Mouse (Mus musculus): ENCODE measurements around the gene Lrrc2.
A peak's percentile ranks its signal among the peaks of the same experiment; 100 is the strongest.

Gene Lrrc2

DNA sequence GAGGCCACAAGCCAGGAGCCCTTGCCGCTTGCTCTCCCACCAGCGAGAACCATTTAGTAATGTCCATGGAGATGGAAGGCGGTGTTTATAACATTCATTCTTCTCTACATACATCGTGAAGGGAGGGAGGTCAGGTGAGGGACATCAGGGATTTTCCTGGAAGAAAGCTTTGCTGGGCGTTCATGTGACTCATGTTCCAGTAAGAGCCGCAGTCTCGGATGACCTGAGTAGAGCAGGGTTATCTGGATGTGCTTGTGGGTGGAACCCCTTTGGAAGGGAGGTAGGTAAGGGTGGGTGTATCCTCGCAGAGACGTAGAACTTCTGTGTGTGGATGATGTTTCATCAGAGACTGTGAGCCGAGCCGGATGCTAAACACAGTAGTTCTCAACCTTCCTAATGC lies at the start of gene Lrrc2:
Lrrc2 (plus strand) TSS at position 149 of the 400 bp plus-strand sequence.
- DNase-seq = no peak

DNA sequence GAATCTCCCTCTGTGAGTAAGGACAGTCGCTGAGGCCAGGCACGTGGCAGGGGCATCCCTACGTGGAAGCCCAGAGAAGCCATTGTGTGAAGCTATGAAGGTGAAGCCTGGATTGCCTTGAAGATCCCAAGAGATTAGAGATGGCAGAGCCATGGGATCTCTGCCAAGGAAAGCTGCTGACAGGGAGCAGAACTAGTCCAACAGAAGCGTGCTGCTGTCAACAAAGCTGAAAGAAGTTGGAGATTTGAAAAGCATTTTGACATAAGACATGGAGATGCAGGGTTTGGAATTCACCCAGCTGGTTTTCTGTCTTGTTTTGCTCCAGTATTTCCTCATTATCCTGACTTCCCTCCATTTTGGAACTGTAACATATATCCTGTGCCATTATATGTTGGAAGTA lies 49.1 kb upstream of the Lrrc2 start:
- no peak for DNase-seq

DNA sequence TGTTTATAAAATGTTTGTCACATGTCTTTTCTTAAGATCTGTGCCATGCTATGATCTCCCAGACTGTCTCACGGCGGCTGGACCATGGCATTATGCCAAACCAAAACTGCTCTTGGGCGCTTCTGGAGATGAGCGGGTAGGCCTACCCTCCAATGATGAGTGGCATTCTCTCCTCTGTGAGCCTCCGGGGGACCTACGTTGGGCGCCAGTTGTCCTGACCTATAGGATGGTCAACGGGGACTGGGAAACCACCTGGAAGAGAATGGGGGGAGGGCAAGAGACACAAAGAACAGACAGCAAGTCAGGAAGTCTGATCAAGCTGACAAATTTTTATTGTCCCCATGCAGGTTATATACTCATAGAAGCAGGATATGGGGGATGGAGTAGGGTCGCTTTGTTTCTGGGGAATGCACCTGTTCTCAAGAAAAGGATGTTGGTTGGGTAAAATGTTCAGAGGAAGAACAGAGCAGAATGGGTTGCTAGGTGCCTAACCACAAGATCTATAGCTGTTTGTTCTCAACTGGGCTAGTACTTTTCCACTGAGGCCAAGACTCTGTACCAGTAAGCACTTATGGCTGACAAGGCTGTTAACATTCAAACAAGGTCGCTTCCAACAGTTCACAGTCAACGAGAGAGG lies 44.0 kb upstream of the Lrrc2 start:
- DNase-seq = no peak

DNA sequence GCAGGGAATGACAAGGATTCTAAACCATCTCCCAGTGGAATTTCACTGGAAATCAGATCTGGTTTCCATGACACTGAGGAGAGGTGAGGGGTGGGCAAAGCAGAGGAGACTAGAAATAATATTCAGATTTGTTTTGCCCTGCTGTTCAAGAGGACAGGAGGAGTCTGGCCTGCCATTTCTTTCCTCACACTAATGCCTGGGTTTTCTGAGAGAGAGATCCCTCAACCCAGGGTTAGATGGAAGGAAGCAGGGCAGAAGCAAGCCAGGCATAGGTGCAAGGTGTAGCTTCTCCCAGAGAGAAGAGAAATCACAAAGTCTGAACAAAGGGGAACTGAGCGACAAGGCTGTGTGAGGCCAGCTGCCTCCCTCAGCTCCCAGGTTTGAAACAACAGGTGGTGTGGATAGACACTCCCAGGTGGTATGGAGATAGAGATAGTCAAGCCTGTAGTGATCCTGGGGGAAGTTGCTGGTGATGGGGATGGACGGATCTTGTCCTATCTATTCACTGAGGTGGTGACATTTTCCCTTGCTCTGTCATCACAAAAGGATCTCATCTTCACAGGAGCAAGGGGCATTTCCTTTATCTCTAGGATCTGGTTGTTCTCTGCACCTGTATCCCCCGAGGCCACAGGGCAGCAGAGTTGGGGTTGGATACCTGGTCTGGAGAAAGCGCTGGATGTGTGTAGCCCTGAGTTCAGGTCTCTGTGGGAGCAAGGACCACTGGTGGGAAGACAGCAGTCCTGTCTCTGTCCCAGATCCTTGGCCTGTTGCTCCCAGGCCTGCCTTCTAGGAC lies 43.3 kb upstream of the Lrrc2 start:
- DNase-seq = no peak

DNA sequence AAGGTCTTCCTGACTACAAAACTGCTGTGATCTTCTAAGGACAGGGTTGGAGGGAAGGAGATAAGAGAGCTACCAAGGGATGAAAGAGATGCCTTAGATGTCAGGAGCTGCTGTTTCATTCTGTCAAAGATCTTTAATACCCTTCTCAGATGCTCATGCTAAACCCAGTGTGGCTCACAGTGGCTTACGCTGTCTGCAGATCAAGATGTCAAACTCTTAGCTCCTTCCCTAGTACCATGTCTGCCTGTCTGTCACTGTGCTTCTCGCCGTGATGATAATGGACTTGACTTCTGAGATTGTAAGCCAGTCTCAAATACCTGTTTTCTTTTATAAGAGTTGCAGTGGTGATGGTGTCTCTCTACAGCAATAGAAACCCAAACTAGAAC lies 42.7 kb upstream of the Lrrc2 start:
- no peak for DNase-seq

DNA sequence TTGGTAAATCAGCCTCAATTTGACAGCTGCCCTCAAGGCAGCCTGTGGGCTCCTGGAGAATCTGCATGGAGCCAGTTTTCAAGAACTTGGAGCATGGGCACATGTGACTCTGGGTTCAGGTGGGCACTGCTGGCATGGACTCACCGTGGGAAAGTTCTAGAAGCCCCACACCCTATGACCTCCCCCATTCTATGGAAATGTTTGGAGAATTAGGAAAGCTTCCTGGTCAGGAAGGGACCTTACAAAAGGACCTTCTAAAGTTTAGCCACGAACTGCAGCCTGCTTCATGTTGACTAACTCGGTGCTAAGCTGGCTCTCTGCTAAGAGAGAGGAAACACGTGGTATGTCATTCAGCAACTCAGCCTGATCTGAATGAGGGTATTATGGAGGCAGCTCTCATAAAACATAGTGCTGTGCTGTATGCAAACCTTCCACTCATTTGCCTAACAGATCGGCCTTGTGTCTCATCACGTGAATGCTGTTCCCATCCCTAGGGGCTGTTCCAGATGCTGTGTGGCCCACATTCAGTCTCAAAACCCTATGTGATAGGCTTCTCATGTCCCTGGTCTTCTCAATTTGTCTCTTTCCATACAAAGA lies 41.9 kb upstream of the Lrrc2 start:
- no peak for DNase-seq

DNA sequence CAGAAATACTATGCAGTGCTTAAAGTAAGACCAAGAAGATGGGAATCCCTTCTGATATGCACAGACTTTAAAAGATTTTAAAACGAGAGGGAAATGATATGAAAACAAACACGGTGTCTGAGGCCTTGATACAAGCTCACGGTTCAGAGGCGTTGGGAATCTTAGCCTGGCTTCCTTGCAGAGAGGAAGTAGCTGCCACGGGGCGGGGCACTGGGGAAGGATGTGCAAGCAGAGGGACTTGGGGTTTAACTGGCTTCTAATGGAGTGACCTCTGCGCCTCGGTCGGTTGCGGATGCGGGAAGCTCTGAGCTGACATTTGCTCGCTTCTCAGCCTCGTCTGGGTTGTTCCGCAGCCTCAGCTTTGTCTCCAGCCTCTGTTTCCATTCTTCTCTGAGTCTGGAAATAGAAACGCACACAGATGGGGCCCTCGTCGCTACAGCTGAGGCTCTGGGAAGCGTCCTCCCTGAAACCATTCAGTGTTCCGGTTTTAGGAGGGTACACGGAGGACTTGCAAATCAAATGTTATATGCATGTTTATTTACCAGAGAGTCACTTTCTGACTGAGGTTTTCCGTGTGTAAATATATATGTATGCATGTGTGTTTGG lies 36.6 kb upstream of the Lrrc2 start:
- no peak for DNase-seq

DNA sequence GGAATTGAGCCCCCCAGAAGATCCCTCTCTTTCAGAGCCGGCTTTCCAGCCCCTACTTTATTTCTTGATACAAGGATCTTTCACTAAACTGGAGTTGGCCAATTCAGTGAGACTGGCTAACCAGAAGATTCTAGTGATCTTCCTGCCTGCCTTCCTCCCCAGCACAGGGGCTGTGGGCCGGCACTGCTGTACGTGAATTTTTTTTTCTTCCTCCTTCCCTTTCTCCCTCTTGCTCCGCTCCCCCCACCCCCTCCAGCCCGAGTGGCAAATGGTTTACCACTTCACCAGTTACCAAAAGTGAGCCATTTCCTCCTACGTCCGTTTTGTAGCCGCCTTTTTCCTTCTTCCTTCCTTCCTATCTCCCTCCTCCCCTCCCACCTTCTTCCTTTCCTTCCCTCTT lies 35.9 kb upstream of the Lrrc2 start:
- no peak for DNase-seq

DNA sequence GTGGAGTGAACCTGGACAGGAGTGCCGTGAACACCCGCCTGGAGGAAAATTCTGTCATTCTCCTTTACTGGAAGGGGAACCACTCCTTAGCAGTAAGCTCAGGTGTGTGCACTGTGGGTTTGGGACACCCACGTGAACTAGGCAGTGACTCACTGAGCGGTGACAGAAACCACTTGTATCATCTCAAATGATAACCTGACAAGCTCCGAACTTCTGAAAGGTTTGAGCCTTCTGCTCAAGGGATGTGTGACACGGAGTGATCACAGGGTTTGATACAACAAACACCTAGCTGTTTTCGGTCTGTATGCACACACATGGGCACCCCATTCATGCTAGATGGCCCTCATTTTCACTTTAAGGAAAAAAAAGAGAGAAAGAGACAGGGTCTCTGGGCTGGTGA lies 34.6 kb upstream of the Lrrc2 start, which contains the start of gene Fam240a:
Fam240a (minus strand) TSS at position 76 of the 400 bp plus-strand sequence.
- DNase-seq = no peak

DNA sequence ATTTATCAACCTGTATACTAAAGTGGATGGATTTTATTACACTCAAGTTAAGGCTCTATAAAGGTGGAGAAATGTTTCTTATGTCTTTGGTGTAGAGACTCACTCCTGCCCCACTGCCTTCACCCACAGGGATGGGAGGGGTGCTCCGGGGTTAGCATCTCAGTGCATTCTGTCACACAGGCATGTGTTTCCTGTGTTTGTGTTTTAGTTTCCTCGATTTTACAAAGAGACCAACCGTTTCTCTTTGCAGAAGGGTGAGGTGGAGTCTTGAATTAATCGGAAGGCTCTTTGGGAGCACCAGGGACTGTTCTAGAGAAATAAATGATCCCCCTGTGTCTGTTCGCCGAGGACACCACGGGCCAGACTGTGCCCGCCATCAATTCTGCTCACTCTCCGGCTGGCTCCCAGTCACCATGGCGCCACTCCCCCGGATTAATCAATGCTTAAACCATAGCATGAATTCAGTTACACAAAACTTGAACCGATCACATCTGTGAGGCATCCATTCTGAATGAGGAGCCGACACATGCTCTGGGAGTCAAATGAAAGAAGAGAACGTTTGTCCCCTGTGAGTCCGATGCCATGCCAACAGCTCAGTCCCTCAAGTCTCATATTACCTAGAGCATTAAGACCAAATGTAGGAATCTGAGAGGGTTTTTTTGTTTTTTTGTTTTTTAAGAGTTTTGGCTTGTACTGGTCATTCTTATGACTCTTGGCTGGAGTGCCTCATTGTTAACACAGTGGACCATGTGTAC lies 30.5 kb upstream of the Lrrc2 start:
- no peak for DNase-seq

DNA sequence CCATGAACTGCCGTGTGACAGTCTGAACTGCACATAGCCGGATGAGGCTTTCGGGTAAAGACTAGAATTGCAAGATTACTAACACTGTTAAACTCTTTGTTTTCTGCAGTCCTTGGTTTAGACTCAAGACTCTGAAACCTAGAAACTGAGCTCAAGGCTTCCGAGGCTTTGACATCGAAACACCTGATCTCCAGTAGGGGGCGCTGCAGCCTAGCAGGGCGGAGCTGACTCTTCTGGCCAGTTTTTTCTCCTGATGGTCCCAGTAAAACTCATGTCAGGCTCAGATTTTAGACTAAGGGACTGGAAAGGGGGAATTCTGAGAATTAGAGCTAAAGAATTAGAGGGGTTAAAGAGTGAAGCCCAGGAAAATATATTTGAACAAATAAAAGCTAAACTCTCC lies 28.6 kb upstream of the Lrrc2 start:
- peak; percentile 15 for DNase-seq

DNA sequence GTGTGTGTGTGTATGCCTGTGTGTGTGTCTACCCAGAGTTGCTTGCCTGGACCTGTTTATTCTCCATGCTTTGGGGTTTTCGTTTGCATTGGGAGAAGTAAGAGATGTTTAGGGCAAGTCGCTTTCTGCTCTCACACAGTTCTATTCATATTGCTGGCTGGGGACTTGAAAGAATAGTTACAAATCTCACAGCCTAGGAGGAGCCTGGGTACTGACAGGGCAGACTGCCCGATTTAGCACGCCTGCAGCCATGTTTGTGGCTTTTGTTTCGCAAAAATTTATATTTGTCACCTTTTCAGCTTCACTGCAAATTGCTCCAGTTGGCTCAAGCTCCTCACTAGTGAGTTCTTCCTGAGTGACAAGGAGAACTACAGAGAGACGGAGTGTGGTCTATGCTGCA lies 19.8 kb upstream of the Lrrc2 start:
- DNase-seq = no peak

DNA sequence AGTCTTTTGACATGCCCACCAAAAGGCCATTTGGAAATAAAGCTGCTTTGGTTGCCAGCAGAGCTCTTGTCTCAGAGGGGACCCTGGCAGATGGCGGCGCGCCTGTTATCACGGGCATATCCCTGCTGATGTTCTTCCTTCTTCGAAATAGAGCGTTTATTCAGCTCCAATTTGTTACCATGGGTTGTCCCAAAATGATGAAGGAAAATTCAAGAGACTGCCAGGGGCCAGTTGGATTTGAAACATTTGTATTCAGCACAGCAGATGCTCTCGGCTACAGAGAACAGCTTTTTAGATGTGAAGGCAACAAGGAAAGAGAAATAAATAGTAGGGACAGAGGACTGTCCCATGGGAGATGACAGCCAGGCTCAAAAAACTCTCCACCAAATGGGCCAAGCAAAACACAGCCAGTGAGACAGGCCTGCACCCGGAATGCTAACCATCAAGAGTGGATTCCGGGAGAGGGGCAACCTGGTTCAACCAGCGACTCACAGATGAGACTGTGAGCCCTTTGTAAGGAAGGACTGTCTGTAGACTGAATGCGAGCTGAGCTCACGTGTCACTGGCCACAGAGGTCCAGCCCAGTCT lies 17.4 kb upstream of the Lrrc2 start:
- no peak for DNase-seq

DNA sequence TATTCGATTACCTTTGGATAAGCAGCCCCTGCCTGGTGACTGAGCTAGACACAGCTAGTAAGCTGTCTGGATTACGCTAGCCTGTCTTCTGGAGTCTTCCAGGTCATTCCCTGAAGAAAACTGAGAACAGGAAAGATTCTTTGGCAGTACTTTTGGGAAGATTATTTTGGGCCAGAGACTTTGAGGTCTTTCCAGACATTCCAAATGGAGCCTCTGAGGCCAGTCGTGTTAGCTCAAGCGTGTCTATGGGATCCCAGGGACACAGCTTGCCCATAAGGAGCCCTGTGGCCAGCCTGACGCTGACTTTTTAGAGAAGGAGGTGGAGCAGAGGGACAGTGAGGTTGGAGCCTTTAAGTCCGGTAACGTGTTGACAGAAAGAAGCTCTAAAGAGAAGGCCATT lies 15.4 kb upstream of the Lrrc2 start:
- DNase-seq = no peak

DNA sequence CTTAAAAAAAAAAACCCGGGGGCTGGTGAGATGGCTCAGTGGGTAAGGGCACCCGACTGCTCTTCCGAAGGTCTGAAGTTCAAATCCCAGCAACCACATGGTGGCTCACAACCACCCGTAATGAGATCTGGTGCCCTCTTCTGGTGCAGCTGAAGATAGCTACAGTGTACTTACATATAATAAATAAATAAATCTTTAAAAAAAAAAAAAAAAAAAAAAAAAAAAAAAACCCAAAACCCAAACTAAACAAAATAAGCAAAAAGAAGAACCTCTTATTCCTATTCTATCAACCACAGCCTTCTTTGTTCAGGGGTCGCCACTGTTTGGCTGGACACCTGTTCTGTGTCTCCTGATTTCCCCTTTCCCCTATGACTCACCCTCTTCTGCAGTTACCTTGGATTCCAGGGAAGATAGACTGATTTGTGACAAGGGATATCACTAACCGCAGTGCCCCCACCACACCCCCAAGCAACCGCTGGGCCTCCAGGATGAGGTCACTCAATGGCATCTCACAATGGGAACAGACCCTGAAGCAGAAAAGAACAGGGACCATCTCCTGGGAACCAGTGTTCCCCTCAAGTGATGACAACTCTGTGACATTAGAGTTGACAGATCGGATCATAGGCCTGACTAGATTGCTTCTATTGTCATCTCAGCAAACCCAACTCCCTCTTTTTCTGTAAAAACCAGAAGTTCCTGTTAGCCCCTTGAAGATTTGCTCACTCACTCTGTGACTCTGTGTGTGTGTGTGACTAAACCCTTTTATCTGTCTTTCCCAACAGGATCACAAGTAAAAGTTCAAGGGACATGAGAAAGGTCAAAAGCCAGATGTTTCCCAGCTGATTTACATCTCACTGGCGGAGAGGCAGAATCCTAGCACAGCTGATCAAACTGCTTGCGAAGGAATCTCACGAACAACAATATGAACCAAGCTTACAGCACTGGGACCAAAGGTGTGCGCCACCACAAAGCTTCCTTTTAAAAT lies 13.5 kb upstream of the Lrrc2 start:
- DNase-seq = no peak

DNA sequence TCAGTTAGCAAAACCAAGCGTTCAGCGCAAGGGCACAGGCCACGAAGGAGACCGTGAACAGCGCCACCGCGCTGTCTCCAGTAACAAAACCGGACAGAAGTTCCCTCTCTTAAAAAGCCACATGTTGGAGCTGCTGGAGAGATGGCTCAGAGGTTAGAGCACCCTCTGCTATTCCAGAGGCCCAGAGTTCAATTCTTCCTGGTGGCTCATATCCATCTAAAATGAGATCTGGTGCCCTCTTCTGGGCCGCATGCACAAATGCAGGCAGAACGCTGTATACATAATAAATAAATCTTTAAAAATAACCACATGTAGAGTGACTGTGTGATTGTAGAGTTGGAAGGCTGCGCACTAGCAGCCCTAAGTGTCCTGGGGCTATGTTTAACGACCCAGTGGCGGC lies 7.1 kb upstream of the Lrrc2 start:
- no peak for DNase-seq

DNA sequence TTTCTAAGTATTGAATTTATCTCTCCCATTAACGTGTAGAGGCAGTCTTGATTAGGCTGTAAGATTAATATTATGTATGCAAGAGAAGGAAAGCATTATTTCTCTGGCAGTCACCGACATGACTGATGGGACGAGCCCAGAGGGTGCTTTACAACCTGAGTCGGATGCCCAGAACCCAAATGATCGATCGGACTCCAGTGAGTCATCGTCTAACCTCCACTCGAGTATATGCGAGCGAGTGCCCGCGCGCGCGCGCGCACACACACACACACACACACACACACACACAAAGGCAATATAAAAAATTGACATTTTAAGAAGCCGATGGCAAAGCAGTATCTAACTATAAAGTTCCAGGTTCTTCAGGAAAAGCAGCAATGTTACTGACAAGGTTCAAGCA lies 6.0 kb upstream of the Lrrc2 start:
- no peak for DNase-seq

DNA sequence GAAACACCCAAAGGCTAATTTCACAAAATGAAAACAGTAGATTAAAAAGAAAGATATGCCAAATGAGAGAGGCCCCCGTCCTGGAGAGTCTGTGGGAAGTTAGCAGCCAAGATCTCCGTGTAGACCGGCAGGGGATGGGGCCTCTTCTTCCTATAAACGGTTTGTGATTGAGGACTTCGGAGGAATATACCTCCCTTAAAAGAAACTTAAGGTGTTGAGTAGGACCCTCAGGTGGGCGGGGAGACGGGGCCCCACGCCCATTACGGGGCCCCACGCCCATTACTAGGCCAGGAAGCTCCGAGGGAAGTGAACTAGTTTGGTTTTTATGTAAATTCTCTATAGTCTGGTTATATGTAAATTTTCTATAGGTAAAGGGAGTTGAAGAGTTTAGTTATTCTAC lies 5.4 kb upstream of the Lrrc2 start, which contains the start of gene Tdgf1:
Tdgf1 (minus strand) TSS at position 233 of the 400 bp plus-strand sequence.
- DNase-seq = no peak

DNA sequence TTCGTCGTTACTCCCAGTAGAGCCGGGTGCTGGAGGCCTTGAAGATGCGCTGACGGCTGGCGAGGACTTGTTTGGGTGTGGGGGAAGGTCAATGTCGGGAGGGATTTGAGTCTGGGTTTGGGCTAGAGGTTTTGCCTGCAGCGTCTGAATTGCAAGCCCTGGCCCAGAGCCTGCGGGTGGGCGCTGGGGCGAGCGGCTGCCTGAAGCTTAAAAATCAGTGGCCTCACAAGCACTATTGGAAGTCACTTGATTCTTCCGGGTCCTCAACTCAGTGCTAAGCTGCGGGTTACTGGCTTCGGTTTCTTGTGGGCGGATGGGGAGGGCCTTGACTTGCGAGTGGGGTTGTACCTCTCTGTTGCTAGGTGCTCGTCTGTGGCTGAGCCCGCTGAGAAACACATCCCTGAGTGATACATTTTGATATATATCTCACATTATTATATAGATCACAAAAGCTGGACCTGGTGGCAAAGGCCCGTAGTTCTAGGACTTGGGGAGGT lies 4.7 kb upstream of the Lrrc2 start:
- no peak for DNase-seq

DNA sequence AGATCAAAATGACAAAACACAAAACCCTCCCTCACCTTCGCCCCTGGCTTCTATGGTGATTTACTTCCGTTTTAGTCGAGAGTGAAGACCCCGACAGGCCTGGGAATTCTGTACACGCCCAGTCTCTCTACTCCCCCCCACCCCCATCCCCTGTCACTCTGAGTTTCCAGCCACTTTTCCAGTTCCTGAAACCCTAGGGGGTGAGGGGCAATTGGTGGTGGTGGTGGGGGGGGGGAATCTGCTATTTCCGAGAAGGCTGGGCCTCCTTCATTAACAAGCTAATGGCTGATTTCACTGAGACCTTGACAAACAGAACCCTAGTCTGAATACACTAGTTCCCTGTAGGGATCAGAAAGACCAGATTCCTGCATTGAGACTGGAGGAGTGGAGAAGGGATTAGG lies 4.1 kb upstream of the Lrrc2 start:
- no peak for DNase-seq

DNA sequence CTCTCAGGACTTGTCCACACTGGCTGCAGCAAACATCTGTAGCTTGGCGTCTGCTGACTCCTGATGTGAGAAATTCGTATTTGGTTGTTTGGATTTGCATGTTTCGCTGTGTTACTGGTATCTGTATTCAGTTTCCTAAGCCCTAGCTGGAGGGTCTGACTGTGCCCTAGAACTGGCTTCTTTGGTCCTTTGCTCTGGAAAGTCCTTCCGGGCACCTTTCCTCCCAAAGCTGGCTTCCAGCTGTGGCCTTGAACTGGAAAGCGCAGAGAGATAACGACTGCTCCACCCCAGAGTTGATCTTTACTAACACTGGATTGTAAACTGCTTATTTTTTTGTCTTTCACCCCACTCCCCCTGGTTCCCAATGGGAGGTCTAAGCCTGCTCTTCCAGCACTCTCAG lies 3.4 kb upstream of the Lrrc2 start:
- DNase-seq = no peak
